Mouse (Mus musculus): ENCODE results near the gene Rimklb. TPM values are rescaled to one million over a fixed set of nuclear protein-coding genes. Genes with fewer than 3 reads are reported as not detected.

Rimklb gene
- total RNA-seq, 2 experiments from 2014 or later, result 0.21 to 0.38 TPM

GRCm38 (mm10) chr6:122427456-122427855 lies 71.1 kb downstream of the Rimklb start:
- no peak for DNase-seq (ENCODE audit: low spot score)

DNA sequence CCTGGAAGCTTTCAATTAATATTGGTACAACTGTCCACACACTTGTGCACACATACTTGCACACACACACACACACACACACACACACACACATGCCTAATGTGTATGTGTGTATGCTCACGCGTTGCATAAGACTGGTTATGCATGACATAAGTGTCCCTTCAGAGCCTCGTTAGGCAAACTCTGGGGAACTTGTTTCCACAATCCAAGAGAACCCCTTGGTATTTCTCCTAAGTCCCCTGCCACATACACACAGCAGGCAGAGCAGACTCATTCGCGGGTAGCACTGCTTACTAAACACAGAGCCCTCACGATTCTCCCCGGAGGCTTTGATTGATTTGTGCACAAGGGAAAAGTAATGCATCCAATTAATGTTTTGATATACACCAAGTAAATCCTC lies 81.5 kb downstream of the Rimklb start:
- no peak for DNase-seq (ENCODE audit: low spot score)

GRCm38 (mm10) chr6:122416347-122416746 lies 82.2 kb downstream of the Rimklb start:
- no peak for DNase-seq (ENCODE audit: low spot score)

DNA sequence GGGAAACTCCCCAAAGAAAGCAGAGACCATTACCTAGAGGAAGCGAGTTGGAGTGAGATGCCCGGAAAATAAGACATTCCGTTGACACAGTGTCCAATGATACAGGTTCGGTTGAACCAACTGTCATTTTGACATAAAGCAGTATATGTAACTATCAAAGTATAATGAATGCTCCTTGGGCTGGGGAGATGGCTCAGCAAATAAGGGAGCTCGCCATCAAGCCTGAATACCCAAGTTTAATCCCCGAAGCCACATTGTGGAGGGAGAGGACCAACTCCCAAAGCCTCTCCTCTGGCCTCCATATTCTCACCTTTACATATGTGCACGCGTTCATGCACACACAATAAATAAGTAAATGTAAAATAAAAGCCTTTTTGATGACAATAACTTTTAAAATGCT lies 87.3 kb downstream of the Rimklb start:
- DNase-seq (ENCODE audit: low spot score), result no peak

- DNase-seq (ENCODE audit: low spot score), result peak; percentile 17
These were observed 96.3 kb downstream of the Rimklb start for GRCm38 (mm10) chr6:122402240-122402639.

GRCm38 (mm10) chr6:122400263-122400662 lies 98.3 kb downstream of the Rimklb start:
- no peak for DNase-seq (ENCODE audit: low spot score)

Other genes with a start within 250 kb of the Rimklb start
- not detected for gene Klrg1, start 215.9 kb downstream of the Rimklb start, total RNA-seq (2021)
- 10 to 100 TPM; 21.5 to 23.1 TPM for gene M6pr, start 190.0 kb downstream of the Rimklb start, total RNA-seq (2021)
- gene Phc1, start 158.2 kb downstream of the Rimklb start, total RNA-seq (2021), result 10 to 100 TPM; 27.3 to 34.0 TPM
- gene Mfap5, start 7.1 kb upstream of the Rimklb start, total RNA-seq (2021), result 10 to 100 TPM; 17.1 to 24.2 TPM
- not detected for gene Aicda, start 55.0 kb upstream of the Rimklb start, total RNA-seq (2021)
- 1 to 10 TPM in 1 of 2 experiments, under 1 TPM in 1; 0.80 to 1.1 TPM for gene Apobec1, start 103.7 kb upstream of the Rimklb start, total RNA-seq (2021)
- gene Gdf3, start 111.3 kb upstream of the Rimklb start, total RNA-seq (2021), result not detected
- not detected for gene Dppa3, start 127.6 kb upstream of the Rimklb start, total RNA-seq (2021)
- not detected for gene Nanog, start 208.7 kb upstream of the Rimklb start, total RNA-seq (2021)

Data from gastrocnemius, adult 18-20 months (tissue).